Mouse (Mus musculus) colon, adult 2 months (tissue): ENCODE results near the gene Mpzl1. TPM values are rescaled to one million over a fixed set of nuclear protein-coding genes. Genes with fewer than 3 reads are reported as not detected.

Experiments
- polyA plus RNA-seq: library from polyadenylated mRNA; depleted of rRNA; stranded (reverse); fragments of >200 nt; gene quantifications from 2 replicates; pipeline ENCODE4 v1.2.3, GENCODE M21; 2012; rRNA removed

The Mpzl1 gene
- 44.2 and 54.2 TPM in 2 replicates for polyA plus RNA-seq

DNA sequence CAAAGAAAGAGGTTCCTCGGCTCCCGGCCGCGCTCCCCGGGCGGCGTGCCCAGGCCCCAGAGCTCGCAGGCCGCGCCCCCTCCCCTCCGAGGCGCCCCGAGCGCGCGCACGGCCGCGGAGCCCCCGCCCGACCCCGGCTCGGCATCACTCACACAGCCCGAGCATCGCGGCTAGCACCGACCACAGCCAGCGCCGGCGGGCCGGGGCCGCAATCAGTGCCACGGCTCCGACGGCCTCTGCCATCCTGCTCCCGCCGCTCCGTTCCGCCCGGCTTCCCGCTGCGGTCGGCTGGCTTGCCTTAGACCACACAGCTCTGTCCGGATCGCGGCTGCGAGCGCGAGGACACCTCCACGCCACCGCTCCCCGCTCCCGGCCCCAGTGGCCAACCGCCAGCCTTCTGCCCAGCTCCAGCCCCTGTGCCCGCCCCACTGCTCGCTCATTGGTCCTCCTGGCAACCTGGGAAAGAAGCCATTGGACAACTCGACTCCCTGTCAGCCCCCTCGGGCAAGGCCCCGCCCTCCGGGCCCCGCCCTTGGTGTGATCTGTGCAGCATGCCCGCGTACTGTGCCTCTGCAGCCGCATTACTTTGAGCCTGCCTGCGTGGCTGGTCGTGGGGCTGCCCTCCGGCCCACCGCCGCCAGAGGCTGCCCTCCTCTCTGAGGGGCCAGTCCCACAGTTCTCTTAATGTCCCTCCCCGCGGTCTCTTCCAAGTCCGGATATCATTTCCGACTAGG is at the start of gene Mpzl1:
Mpzl1 (minus strand) TSS at position 388 of the 734 bp plus-strand sequence.

Other genes with a start within 250 kb of the Mpzl1 start
- 11.3 and 14.2 TPM in 2 replicates for gene Dcaf6, start 174.1 kb downstream of the Mpzl1 start, polyA plus RNA-seq
- gene Mpc2, start 173.9 kb downstream of the Mpzl1 start, polyA plus RNA-seq = 90.3 and 90.6 TPM in 2 replicates
- not detected in 2 replicates for gene Adcy10, start 149.4 kb downstream of the Mpzl1 start, polyA plus RNA-seq
- 6.6 and 6.9 TPM in 2 replicates for gene Rcsd1, start 75.2 kb upstream of the Mpzl1 start, polyA plus RNA-seq
- gene Creg1, start 129.2 kb upstream of the Mpzl1 start, polyA plus RNA-seq = 38.1 and 51.3 TPM in 2 replicates
- gene Cd247, start 154.1 kb upstream of the Mpzl1 start, polyA plus RNA-seq = 0.74 and 1.1 TPM in 2 replicates